Mouse (Mus musculus) gastrocnemius, postnatal 36 days (tissue): ENCODE results near the gene Mrpl57. TPM values are rescaled to one million over a fixed set of nuclear protein-coding genes. Genes with fewer than 3 reads are reported as not detected.
"Not testable (repeated sequence)": the region's sequence is repeated elsewhere in the genome, so short reads cannot be mapped to it uniquely, and the experiment has no call there.

ENCODE experiments used
- DNase-seq, 2 experiments: peaks; one replicate each; pipeline ENCODE4 v3.0.0; 2022
- intact Hi-C: fragments of 180-260 bp; cut with DNase I; formaldehyde crosslinking; loops from one replicate; pipeline ENCODE4 v1.15.1; 2025
- microRNA-seq, 2 experiments: library from miRNA; unstranded; fragments of <30 nt; microRNA quantifications; one replicate each; pipeline ENCODE4 v1.2.0; 2021
- total RNA-seq, 2 experiments: library from RNA; stranded (reverse); gene quantifications; 2 replicates each; pipeline ENCODE4 v1.2.3; 2021

The Mrpl57 gene
- total RNA-seq, 2 experiments from 2014 or later = 61.9 to 63.5 TPM

GRCm38 (mm10) chr14:57852961-57853360 is 26.9 kb downstream of the Mrpl57 start:
- DNase-seq = no peak
- intact Hi-C loops = no loop called here

DNA sequence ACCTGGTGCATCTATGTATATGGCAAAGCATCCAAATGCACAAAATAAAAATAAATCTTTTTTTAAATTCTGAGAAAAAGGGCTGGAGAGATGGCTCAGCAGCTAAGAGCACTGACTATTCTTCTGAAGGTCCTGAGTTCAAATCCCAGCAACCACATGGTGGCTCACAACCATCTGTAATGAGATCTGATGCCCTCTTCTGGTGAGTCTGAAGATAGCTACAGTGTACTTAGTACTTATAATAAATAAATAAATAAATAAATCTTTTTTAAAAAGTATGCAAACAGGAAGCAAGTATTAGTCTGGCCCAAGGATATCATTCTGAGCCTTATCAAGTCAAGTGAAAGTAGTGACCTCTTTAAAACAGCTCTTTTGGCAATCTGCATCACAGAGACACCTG is 30.0 kb downstream of the Mrpl57 start:
- DNase-seq, intact Hi-C loops: not testable (repeated sequence)

- intact Hi-C loops = no loop called here
Observed at GRCm38 (mm10) chr14:57858601-57859000, 32.6 kb downstream of the Mrpl57 start.

DNA sequence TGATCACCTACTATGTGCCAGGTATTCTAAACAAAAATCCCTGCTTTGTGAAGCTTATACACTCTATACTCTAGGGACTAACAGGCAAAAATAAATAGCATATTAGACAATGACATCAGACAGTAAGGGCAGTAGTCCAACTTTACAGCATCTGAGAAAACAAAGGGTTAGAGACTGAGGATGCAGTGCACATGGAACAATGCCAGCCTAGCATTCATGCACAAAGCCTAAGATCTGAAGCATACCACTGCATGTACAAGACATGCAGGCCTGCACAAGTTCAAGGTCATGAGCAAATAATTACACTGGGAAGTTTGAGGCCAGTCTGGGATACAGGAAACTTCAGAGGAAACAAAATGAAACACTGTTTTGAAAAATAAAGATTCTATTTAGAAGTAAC is 33.5 kb downstream of the Mrpl57 start:
- no peak for DNase-seq
- intact Hi-C loops = no loop called here

More at GRCm38 (mm10) chr14:57858601-57859000, 32.6 kb downstream of the Mrpl57 start:
- no peak for DNase-seq

DNA sequence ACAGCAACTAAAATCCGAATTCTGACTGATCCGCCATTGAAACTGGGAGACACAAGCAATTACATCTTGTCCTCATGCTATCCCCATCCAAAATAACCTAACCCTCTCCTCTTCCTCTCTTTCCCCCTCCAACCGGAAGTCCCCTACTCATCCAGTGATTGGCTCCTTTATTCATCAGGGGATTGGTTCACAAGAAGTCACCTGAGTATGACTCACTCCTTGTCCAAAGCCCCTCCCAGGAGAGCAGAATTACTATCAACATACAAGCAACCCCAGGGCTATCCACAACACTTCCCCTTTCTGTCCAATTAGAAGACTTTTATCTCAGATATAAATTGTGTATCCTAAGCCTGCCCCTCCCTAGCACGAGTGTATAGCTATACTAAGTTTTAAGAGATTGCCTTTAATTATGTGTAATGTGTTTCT is 36.0 kb downstream of the Mrpl57 start:
- no peak for DNase-seq
- intact Hi-C loops = loop anchor here (5.0 kb wide), 1 partner anchor 45 kb away; no protein-coding TSS in a partner anchor

DNA sequence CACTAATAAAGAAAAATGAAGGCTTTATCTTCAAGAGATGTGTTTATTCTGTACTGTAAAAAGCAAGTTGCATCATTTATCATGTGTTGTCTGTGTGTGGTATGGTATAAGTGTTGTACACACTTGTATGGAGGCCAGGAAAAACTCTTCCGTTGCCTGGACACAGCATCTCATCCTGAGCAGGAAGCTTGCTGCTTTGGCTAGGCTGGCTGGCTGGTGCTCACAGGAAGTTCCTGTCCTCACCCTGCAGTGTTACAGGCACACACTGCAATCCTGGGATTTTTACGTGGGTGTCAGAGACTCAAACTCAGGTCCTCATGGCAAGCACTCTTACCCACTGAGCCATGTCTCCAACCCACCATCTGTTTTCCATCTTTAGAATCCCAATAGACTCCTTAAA is 37.1 kb downstream of the Mrpl57 start:
- no peak for DNase-seq

DNA sequence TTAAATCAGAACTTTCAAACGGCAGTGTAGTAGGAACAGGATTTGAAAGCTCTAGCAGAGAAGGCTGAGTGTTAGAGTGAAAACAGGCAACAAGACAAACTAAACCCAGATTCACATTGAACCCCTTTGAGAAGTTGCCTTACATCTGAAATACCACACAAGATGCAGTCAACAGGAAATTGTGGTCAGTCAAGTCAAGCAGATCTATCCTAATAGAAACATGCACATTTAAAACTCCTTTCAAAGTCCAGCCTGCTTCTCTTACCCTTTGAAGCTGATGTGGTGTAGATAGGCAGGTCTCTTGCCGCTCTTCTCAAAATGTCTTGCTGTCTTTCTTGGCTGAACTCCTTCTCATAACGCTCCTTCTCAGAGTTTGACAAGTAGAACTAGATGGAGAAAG is 39.2 kb downstream of the Mrpl57 start:
- no peak for DNase-seq
- intact Hi-C loops = no loop called here

More for the DNA sequence above, 37.1 kb downstream of the Mrpl57 start:
- intact Hi-C loops = loop anchor here (5.0 kb wide), 1 partner anchor 44 kb away; no protein-coding TSS in a partner anchor

GRCm38 (mm10) chr14:57866676-57867276 is 40.7 kb downstream of the Mrpl57 start:
- DNase-seq = no peak
- intact Hi-C loops = no loop called here

- DNase-seq = no peak
- intact Hi-C loops = loop anchor here (5.0 kb wide), 1 partner anchor 51 kb away; the partner anchor contains the start of genes Mrpl57 and Ska3
Observed at GRCm38 (mm10) chr14:57877921-57878320, 51.9 kb downstream of the Mrpl57 start.

Small RNAs within 50 kb of the gene (microRNA-seq; reads per million reads assigned to microRNA genes)
- gene Mir3077 = 0 reads per million in 2 experiments

Other genes with a start within 250 kb of the Mrpl57 start
- 10 to 100 TPM in 1 of 2 experiments, 1 to 10 TPM in 1; 5.3 to 12.1 TPM for gene Xpo4, start 160.8 kb upstream of the Mrpl57 start, total RNA-seq
- under 1 TPM in 1 of 2 experiments, not detected in 1; 0.74 TPM for gene Gm49361, start 80.1 kb upstream of the Mrpl57 start, total RNA-seq
- gene Lats2, start 67.8 kb upstream of the Mrpl57 start, total RNA-seq = 10 to 100 TPM; 13.4 to 17.3 TPM
- 10 to 100 TPM; 47.0 to 47.1 TPM for gene Sap18, start 28.1 kb upstream of the Mrpl57 start, total RNA-seq
- gene Ska3, start within 50 bp of the Mrpl57 start, total RNA-seq = under 1 TPM; 0.28 to 0.52 TPM
- gene Zdhhc20, start 64.0 kb downstream of the Mrpl57 start, total RNA-seq = 1 to 10 TPM; 4.2 to 4.8 TPM
- 10 to 100 TPM; 30.1 to 31.9 TPM for gene Micu2, start 173.0 kb downstream of the Mrpl57 start, total RNA-seq
- gene Fgf9, start 244.3 kb downstream of the Mrpl57 start, total RNA-seq = 1 to 10 TPM in 1 of 2 experiments, under 1 TPM in 1; 0.62 to 1.4 TPM